Comparison of ENCODE assay signal across 7 mouse cellular contexts in the genomic region with DNA sequence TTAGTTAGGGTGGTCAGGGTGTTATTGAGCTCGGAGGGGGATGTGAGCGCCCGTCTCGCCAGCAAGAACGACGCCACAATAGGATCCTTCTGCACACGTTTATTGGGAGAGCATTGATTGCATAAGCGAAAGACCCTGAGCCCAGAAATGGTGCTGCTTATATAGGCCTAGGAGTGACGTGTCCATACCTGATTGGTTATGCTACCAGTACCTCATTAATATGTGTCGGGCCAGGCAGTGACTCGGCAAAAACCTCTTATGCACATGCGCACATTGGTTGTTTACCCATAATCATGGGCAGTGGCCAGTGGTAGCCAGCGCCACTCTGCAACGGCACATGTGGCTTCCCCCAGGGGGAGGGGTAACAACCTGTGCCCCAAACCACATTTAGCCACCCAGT. TPM values are rescaled to one million over a fixed set of nuclear protein-coding genes. Genes with fewer than 3 reads are reported as not detected.
"Had no signal": no experiment of that assay in that cellular context is flagged by ENCODE, and none has a peak within 500 bp of the region (broad histone marks: within the 10 kb centered on the region; RNA-seq: fewer than 3 reads in every experiment).

No protein-coding gene starts in this region.

RNA-seq across cellular contexts. Expression of a gene that starts 59.7 kb away (rescaled TPM):
- polyA plus RNA-seq: intestine, postnatal 0 days; limb, embryonic 13.5 days; liver, adult 2 months; lung, embryonic 15.5 days; macrophage; midbrain, embryonic 12.5 days; midbrain, postnatal 0 days had no signal
